Mouse (Mus musculus): Measurements from ENCODE around the gene Scoc.
A peak's percentile ranks its signal among the peaks of the same experiment; 100 is the strongest.

Gene Scoc

DNA sequence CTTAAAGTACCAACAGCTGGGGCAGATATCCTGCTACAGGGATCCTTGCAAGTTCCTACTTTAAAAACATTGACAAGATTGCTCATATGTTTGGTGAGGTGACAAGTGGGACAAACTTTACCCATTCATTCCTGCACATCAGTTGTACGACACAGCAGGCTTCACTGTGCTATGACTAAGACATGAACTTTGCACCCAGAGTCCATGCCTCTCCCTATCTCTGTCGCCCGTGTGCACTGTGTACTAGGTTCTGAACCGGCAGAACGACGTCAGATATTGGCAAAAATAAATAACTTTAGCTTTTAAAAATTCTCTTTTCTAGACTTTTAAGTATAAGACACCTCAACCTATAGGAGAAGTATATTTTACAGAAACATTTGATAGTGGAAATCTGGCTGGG, 61.5 kb downstream of the Scoc start:
- DNase-seq, result no peak

DNA sequence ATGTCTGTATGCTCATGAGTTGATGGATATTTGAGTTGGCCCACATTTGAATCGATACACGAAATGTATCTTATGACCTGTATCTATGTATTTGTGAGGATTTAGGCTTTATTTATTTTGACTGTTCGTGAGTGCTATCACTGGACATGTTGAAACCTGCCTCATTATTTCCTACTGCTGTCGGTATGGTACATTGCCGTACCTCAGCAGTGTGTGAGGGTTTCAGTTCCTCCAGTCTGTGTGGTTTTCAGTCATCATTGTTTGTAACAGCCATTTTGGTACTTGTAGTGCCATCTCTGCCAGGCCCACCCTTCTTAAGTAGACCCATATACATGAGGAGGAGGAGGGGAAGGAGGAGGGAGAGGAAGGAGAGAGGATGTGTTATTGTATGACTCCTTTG, 63.9 kb downstream of the Scoc start:
- no peak for DNase-seq

DNA sequence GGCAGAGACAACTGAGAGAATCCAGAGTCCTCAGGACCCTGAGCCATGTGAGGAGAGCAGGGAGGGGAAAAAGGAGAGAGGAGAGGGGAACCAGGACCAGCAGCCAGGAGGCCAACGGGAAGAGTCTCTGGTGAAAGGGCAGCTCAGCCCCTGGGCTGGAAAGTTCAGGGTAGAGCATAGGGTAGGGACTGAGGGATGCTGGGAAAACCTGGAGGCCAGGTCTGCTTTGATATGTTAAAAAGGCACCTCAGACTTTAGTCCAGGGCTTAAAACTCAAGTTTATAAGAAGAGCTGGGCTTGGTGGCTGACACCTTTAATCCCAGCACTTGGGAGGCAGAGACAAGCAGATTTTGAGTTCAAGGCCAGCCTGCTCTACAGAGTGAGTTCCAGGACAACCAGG, 65.7 kb downstream of the Scoc start:
- no peak for DNase-seq

DNA sequence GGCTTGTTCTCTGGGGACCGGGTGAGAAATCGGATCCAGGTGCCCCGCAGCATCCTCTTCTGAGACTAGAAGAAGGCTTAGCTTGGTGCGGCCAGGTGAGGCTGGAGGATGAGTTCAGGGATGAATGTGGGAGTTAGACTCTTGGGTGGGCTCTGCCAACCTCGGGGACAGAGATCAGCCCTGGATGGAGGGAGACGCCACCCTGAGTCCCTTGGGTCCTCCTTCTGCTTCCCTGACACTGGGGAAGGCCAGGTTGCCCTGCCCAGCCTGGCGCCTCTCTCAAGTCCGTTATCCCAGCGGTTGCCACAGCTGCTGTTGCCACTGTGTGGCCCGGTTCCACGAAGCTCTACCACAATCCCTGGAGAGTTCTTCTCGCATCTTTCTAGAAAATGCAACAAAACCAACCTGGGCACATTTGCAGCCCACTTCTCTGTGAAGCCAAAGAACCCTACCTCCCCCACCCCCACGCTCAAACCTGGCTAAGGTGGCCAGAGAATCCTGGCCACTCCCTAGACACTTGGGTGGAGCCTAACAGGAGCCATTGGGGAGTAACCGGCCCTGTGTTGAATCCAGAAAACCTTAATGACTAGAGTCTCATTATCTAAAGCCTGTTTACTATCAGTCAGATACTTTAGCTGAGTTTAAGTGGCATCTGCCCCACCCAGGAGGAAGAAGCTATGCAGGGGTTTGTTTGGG, 68.0 kb downstream of the Scoc start:
- DNase-seq, result no peak

DNA sequence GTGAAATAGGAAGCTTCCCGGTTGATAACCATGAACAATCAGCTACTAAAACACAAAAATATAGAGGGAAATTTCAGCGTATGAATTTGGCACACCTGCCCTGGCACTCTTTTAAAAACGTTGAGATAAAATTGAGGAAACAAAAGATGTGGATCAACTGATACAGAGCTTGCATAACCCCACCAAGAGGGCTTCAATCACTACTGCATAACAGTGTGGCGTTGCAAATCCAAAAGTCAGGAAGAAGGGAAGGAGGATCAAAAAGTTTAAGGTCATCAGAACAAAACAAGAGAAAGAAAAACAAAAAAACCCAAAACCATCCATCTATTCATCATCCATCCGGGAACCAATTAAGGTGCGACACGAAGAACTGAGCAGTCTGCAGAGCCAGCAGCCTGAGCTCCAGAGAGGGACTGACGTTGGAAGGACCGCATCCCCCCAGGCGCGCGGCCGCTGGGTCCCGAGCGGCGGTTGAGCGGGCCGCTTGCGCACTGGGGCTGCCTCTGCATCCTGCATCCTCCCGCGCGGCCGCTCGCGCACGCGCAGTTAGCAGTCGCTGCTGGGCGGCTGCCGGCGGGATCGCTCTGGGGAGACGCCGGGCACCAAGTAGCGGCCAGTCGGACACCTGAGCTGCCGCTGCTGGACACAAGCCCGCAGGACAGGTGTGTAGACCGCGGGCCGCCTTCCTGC, 68.7 kb downstream of the Scoc start, which contains the start of gene Clgn:
Gene Clgn, plus strand, starts transcription at position 552 of the 690 bp plus-strand sequence.
- peak in 1 of 2 experiments; percentile 14 for DNase-seq

DNA sequence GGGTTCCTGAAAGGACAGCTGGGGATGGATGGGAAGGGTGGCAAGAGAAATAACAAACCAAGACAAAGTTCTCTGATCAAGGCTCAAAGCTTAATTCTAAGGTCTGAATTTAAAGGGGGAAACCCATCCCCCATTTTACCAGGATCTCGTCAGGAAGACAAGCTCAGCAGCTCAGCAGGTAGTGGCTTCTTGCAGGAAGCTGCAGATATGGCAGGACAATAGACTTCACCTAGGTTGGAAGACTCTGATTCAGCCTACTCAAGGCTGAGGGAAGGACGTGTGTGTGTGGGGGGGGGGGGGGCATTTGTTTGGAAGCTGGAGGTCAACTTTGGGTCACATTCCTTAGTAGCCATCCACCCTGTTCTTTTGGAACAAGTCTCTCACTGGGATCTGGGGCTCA, 75.3 kb downstream of the Scoc start:
- DNase-seq, result no peak

DNA sequence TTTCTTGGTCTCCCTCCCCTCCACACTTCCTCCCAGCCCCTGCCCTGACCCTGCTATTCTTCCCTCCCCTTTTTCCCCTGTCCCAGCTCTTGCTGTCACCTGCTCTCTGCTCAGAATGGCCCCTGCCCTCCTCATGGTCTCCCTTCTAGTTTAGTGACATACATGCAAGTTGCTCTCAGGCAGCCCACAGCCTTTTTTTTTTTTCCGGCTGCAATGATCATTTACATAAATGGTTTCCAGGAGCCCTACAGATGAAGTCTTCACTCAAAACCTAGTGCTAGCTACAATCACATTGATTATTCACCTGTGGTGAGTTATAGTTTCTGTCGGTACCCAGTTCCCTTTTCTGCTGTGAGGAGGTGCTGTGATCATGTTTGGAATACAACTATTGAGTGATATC, 77.2 kb downstream of the Scoc start:
- no peak for DNase-seq

DNA sequence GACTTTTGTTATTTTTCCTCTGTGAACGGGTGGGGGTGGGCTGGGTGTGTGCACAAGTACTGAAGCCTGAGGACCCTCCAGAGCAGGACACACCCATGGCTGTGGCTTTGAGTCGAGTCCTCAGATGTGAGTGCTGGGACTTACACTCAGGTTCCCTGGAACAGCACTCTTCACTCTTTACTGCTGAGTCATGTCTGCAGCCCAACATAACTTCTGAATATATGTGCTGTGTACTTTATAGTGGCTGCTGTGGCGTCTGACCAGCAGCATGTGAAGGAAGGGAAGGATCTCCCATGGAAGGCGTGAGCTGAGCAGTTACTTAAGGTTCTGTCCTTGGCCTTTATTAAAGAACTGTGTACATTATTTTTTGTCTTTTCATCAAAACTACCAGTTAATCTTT, 78.0 kb downstream of the Scoc start:
- no peak for DNase-seq

Measured in thymus, adult 18-20 months (tissue).